Mouse (Mus musculus) G1E (cell line): ENCODE measurements at regions not wholly inside any gene's neighbourhood (a gene's known extent, or its start where the extent isn't known, plus 50 kb on each side); places are given as distances from the start of the nearest gene placed in this dataset.

ENCODE experiments used
- CTCF ChIP-seq: IDR thresholded peaks from 2 replicates; pipeline ENCODE4 v1.5.1; 2012; ENCODE audit warnings: low read depth, low read length, inconsistent platforms, mixed read lengths
- GATA1 ChIP-seq: IDR thresholded peaks from 2 replicates; pipeline ENCODE4 v1.6.1; 2012; ENCODE audit warnings: borderline replicate concordance, low read length, inconsistent platforms, mixed read lengths
- GATA2 ChIP-seq: IDR thresholded peaks from 2 replicates; pipeline ENCODE4 v1.6.1; 2012; ENCODE audit warnings: low read depth, low read length, inconsistent platforms, borderline replicate concordance
- POLR2AphosphoS5 ChIP-seq: IDR thresholded peaks from 2 replicates; pipeline ENCODE4 v1.6.1; 2012; ENCODE audit warnings: low read depth, low read length, inconsistent platforms; ENCODE audit not compliant: insufficient replicate concordance
- TAL1 ChIP-seq: conservative IDR thresholded peaks from 2 replicates; pipeline ENCODE4 v1.6.1; 2012; ENCODE audit warnings: low read depth, low read length, inconsistent platforms, mixed read lengths

- no peak for TF ChIP-seq CTCF
- no peak for TF ChIP-seq GATA1
- no peak for TF ChIP-seq TAL1
- no peak for TF ChIP-seq POLR2AphosphoS5
- no peak for TF ChIP-seq GATA2
Measured at GRCm38 (mm10) chr17:84850893-84851292, 60.3 kb upstream of the Lrpprc start.
